Mouse (Mus musculus): ENCODE results near the gene Steap2.
A peak's percentile ranks its signal among the peaks of the same experiment; 100 is the strongest.
"Not testable (repeated sequence)": the region's sequence is repeated elsewhere in the genome, so short reads cannot be mapped to it uniquely, and the experiment has no call there.

Steap2 gene

DNA sequence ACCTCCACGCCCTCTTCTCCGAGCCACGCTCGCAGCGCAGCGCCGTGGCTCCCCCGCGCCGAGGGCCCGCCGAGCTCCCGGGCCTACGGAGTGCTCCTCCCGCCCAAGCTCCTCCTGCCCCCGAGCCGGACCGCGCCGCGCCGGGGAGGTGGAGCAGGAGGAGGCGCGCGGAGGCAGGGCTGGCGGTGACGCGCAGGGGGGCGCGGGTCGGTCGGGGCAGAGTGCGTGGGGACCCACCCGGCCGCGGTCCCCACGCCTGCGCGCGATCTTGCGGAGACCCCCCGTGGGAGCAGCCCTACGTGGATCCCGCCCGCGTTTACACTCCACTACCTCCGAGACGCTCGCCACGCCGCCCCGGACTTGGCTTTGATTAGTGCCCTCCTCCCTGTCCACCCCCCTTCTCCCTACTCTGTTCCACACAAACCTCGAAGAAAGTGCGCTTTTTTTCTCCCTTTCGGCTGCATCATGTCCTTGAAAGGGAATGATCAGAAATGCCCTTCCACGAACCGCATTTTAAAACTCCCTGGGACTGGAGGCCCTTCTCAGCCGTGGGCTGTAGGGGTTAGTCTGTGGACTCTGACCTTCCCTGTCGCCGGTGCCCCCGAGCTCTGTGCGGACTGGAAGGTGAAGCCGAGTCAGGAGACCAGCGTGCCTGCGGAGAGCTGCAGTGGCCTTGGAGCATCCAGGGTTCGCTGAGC lies at the start of gene Steap2:
Gene Steap2 (minus strand): TSS at position 623 of the 698 bp plus-strand sequence.
- DNase-seq = peak; percentile 17

DNA sequence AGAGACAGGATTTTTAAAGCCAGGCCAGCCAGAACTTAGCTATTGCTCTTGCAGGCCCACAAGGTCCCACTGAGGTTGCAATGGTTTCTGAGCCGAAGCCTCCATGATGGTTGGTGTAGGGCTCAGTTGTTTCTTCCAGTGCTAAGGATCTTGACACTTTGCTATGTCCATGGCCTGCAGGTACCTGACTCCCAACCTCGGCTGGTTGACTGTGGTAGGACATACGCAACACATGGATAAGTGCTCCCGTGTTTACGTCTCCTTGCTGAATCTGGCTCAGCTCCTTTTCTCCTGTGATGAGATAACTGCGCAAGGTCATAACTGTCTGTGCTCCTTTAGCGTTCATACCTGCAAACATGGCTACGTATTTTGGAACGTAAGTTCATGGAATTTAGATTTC lies 40.1 kb upstream of the Steap2 start:
- DNase-seq = no peak

DNA sequence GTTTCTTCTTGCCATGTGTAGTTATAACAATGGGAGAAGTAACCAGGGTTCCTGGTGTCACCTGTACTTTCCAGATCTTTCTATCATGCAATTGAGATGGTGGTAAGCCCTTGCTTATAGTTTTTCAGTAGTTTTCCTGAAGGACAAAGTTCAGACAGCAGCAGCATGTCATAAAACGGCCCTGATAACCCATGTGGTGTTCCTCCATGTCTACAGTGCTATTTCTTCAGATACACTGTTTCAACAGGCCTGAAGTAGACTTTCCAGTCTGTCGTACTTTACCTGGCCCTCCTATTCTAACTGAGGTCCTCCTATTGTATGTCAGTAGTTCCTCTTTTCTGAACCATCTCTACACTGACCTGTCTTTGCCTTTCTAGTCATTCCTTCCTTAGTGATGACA lies 38.5 kb upstream of the Steap2 start:
- DNase-seq = no peak

DNA sequence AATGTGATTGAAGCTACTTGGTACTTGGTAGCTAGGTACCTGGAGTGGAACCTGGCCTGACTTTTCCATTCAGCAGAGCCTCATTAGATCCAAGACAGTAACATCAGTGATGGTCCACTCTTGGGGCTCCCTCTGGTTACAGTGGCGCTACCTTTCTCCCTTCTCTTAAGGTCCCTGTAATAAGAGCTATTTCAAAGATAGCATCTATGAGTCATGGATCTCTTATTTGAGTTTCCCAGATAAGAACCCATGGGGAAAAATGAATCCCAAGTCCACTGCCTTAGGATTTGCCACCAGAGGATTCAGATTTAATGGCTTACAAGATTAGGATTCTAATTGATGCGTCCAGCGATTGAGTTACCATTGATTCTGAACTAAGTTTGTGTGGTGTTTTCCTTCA lies 37.8 kb upstream of the Steap2 start:
- DNase-seq = no peak

DNA sequence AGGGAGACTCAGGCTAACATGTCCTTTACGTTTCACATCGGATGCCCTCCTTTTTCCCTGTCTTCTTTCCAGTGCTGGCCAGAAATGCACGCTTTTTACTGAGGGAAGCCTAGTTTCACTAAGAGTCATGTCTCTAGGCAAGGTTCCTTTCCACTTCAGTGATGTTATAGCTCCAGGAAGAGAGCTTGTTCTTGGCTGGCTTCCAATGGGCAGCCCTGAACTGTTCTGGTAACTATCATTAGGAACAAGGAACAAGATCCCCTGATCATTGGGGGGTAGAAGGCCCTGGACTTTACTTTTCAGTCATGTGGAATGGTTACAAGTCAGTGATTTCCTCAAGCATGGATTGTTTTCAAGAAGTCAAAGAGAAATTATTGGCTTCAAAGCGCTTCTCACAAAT lies 35.5 kb upstream of the Steap2 start:
- DNase-seq = no peak

DNA sequence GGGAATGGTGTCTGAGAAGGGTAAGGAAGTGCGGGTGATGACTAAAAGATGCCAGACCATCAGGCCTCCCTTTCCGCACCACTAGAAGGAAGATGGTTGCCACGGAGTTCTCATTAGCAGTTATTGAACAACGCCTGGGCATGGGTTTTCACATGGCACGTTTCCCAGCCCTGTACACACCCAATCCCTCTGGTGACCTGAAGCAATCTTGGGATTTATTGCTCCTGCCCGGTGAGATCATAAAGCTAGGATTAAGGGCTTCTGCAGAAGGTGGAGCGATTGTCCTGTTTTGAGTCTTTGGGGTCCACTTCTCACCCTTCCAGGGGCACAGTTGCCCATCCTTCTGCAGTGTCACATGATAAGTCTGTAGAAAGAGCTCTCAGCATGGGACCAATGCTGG lies 27.8 kb upstream of the Steap2 start:
- no peak for DNase-seq

DNA sequence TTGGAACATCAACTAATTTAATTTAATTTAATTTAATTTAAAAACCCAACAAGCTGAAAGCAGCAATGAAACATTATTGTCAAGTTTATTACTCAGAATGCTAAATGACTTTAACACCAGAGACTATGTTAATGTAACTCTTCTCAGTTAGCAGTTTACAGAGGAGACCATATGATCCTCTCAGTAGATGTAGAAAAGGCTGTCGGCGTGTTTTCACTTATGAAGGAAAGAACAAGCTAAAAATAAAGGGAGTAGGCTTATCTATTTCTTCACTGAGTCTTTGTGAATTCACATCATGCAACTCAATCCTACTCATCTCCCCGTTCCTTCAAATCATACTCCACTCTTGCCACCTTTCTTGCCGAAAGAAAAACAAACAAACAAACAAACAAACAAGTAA lies 16.7 kb upstream of the Steap2 start:
- no peak for DNase-seq

DNA sequence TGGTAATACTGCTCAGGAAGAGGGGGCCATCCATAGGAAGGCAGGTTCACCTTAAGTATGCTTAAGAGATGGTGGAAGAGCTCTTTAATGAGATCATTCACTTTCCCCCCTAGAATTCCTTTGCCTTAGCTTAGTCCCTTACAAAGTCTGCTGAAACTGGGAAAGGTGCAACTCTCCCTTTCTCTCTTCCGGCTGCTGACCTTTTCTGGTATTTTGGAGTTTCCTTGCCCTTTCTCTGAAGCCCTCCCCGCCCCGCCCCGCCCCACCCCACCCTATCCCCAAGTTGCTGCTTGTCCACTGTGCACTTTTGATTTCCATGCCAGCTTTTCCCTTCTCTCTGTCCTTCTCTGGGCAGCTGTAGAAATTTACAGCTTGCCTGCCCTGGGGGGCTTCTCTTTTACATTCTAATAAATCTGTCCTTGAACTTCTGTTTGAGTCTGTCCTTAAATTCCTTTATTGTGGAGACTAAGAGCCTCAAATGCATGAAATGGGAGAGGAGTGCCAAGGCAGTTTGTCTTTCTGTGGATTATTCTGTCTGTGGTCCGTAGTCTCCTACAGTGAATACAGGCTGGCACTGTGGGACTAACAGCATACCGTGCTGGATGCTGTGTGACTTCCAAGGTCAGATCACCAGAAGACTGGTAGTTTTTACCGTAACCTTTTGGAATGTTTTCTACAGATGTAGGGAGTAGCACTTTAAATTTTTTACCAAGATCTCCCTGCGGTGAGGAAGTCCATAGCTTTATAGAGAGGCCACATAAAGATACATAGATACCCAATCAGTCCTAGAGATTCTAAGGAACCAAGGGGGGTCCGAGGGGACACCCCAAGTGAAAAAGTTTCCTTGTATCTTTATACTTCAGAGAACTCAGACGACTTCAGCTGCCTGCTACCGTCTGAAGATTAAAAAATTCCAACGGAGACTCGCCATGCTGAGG lies 13.2 kb upstream of the Steap2 start:
- DNase-seq = no peak

DNA sequence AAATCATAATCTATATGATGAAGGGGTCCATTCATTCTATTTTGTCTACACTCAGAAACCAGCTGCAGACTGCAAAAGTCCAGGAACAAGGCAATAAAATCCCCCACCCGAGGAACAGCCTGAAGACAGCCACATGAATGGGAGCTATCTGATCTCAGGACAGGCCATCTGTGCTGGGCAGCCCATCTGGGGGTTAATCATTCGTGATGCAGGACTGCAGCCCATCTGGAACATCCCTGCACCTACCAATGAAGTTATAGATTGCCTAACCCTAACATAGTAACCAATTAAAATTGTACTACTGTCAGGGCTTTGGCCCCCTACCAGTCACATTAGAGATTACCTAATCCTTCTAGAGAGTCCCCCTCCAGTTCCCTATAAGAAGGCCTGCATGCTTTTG lies 10.6 kb upstream of the Steap2 start:
- no peak for DNase-seq

DNA sequence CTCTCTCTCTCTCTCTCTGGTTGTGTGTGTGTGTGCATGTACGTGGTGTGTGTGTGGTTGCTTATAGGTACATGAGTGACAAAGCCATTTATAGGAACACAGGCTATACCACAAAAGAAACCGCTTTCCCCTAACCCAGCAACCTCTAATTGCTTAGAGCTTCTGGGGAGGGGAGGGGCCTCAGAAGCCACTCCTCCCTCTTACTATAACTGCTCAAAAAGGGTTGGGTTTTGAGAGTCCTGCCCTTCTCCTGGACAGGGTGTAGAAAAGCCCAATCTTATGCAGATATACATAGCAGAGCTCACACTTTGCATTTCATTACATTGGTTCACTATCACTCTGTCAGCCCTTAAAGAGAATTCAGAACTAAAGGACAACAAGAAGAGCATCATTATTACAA lies 6.0 kb upstream of the Steap2 start:
- DNase-seq = no peak

DNA sequence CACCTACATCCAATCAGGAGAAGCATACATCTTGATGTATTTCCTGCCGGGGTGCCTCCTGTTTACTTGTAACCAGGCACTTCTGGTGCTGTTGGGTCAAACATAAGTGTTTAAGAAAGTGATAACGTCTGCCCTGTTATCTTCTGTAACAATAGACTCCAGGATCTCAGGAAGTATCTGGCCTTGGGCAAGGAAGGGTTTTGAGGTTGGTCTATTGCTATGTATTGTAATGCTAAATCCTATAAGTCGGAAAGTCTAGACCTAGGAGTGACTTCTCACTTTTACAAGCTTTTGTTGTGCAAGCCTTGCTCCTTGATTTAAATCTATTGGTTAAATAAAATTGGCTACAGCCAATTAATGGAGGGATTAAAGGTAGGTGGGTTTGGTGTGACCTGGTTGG lies 4.5 kb upstream of the Steap2 start:
- DNase-seq = no peak

DNA sequence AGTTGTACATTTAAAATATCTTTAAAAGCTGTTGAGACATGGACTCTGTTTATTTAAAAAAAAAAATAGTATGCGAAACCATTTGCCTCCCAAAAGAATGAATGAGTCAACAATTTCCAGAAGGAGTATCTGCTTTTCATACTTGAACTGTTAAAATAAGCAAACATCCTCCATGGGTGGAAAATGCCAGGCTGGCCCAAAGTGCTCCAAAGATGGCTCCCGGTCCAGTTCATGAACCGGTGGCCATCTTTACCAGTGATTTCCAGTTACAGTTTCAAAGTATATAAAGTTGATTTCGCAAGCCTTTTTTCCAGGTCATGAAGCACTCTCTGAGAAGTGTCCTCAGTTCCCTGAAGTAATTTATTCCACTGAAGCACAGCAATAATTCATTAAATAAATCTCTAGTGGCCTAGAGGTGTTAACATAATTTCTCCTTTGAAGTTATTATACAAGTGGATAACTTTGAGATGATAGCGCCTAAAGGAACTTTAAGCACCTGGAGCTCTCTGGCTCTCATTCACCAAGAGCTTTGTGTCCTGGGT lies 1.1 kb upstream of the Steap2 start:
- DNase-seq = no peak

DNA sequence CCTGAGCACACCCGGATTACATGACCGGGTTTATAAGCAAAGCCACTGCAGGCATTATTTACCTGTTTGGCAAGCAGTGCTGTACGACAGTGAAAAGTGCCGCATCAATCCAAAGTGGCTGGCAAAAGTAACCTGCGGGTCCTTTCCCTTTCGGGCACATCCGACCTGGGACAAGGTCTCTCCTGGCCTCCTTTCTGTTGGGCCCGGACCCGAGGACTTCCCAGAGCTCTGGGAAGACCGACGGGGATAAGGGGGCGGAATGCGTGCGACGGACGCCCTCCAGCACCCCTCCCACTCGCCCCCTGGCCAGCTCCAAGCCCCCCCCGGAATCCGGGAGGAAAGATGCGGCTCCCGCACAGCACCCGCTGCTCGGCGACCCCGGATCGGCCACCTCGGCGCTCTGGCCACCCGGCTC lies 830 bp downstream of the Steap2 start:
- DNase-seq = no peak

DNA sequence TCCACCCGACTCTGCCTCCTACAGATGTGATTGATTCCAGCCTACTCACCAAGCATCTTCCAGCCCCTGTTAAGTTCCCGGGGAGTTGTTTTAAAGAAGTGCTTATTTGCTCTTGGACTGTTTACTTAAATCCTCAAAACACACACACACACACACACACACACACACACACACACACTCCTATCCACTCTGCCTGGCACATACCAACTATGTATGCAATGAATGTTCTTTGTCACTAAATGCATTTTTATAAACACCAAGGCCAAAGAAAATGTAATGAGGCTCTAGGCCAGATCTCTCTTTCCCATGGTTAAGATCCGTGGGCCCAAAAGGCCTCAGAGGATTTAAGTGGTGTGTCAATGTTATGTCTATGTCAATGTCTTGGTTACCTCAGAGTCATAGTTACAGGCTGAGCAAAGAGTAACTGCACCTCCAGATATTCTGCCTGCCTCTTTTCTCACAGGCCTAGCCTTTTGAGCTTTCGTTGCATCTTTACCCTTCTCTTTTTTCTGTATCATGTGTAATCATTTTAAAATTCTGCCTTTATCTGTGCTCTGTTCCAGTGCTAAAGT lies 2.1 kb downstream of the Steap2 start:
- no peak for DNase-seq

DNA sequence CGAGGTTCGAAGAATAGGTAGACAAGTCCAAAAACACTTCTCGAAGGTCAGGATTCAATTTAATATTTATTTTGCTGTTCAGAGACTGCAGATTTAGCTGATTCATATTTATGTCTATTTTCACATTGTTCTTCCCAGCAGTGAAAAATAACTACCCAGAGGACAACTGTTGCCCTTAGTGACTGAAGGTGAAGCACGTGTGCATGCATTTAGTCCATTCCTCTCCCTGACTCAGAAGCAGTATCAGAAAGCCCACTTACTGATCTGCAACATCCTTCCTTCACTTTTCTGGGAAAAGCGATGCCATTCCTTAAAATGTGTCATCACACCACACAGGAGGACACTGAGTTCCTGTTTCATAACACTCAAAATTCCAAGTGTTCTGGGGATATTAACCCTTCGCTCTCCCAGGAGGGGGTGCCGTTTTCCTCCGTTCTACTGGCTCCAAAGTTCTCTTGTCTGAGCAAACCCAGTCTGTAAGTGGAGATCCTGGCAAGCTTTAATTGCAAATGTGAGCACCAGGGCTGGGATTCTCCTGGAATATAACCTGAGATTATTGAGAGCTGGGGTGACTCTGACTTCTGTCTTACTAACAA lies 5.3 kb downstream of the Steap2 start:
- no peak for DNase-seq

DNA sequence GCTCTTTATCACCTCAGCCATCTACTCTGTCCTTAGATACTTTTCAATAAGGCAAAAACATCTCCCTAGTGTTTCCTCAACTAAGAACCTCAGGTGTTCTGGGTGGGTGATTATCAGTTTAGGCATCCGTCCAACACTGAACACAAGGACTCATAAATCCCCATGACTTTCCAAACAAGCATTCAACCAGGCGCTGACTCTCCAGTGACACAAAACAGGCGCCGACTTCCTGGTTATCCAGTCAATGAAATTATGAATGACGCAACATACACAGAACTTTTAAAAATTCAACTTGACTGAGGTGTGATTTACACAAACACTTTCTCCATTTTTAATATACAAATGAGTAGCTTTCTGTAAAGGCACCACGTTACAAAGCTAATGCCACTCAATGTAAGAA lies 6.2 kb downstream of the Steap2 start:
- DNase-seq = no peak

DNA sequence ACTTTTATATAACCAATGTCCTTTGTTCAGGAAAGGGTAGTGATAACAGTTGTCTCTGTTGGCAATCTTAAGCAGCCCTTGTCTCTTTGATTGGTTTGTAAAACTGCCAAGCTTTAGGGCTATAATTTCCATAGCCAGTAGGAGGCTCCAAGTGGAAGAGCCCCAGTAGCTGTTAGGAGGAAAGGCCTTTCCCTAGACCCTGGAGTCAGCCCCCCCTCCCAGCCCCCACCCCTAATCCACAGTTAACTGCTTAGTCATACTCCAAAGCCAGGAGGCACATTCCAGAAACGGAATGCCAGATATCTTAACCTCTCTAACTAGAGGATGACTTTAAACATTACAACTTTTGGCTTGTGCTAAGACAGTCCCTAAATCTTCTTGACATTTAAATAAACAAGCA lies 7.4 kb downstream of the Steap2 start:
- DNase-seq = no peak

DNA sequence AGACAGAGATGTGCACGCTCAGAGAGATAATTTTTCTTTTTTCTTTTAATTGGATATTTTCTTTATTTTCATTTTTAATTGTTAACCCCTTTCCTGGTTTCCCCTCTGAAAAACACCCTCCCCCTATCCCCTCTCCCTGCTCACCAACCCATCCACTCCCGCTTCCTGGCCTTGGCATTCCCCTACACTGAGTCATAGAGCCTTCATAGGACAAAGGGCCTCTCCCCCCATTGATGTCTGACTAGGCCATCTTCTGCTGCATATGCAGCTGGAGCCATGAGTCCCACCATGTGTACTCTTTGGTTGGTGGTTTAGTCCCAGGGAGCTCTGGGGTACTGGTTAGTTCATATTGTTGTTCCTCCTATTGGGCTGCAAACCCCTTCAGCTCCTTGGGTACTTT lies 9.4 kb downstream of the Steap2 start:
- not testable (repeated sequence) for DNase-seq

DNA sequence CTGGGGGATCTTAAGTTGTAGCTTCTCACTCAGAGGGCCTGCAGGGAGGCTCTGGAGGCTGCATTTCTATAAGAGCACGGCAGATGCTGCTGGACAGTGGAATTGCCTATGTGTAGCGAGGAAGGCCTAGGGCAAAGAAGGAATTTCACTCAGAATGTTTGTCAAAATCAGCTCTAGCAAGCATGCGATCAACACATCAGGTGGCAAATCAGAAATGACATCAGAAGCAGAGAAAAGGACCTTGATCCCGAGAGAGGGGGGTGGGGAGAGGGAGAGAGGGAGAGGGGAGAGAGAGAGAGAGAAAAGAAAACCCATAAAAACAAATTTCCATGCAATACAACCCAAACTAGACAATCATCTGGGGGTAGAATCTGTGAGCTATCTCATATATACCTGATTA lies 11.1 kb downstream of the Steap2 start:
- DNase-seq = no peak

DNA sequence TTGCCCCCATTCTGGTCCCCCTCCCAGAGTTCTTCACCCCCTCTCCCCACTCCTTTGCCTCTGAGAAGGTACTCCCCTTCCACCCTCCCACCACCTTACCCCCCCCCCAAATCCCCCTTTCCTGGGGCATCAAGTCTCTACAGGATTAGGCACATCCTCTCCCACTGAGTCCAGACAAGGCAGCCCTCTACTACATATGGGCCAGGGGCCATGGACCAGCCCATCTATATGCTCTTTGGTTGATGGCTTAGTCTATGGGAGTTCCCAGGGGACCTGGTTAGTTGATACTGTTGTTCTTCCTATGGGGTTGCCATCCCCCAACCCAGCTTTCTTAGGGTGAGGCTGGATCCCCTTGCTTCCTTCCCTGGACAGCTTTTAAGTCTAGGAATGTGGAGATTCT lies 14.9 kb downstream of the Steap2 start:
- no peak for DNase-seq

DNA sequence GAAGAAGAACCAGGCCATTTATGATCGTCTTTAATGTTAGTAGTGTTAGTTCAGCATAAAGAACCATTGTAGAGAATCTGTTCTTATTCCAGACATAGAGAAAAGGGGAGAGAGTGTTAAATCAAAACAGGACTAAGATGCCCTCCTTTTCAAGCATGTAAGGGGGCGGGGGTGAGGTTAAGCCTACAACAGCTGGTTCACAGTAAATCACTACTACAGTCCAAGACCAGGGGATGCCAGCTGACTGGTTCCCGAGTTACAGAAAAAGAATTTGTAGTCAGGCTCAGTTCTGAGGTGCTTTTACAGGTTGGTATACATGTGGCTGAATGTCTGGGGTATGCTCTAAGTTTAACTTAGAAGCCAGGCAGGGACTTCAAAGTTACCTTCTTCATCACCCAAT lies 18.3 kb downstream of the Steap2 start:
- no peak for DNase-seq

DNA sequence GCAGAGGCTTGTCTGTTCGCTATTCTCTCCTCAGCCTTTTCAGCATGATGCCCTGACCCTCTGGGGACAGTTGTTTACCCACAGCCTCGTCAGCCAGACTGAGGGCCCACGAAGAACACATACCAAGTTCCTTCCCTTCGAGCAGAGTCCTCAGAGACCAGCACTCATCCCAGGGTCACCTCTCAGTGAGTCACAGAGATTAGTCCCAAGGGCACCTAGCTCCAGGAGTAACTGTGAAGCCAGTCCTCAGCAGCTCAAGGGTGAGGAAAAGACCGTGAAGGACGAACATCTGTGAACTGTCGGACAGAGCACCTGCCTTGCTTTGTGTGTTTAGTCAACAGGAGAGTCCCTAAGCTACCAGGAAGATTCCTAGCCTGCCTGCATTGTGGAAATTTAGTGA lies 25.5 kb downstream of the Steap2 start:
- DNase-seq = no peak

DNA sequence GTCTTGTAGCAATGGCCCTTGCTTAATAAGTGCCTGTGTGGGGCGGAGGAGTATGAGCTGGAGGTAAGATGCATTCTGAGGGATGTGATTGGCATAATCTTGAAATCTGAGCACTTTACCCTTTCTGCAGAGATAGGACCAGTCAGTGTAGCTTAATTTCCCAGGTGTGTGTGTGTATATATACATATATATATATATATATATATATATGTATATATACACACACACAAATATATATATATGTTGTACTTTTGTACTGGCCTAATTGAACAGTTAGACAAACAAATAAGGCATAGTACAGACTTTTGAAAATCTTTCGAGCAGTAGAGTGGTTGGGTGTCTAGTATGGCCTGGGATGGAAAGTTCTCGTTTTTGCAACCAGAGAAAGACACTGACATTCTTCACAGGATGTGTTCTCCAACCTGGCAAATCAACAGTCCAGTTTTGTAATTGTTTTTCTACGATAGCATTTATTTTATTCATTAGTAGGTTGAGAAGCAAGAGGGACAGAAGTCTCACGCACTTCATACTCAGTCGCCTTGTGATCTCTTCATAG lies 29.9 kb downstream of the Steap2 start:
- DNase-seq = no peak
